Mouse (Mus musculus) liver, adult 2 months (tissue): ENCODE measurements around the gene Mmp24.

Source experiments
- CTCF ChIP-seq: fragments of 200-500 bp; IDR thresholded peaks from 2 replicates; pipeline ENCODE4 v1.5.1; 2011; ENCODE audit warnings: low read depth, low read length, control low read depth
- POLR2A ChIP-seq: fragments of 200-500 bp; IDR thresholded peaks from 2 replicates; pipeline ENCODE4 v1.6.1; 2011; ENCODE audit warnings: low read length, control low read depth; ENCODE audit not compliant: insufficient read depth; ENCODE audit errors: extremely low read depth

GRCm38 (mm10) chr2:155751014-155751786 is 23.9 kb upstream of the Mmp24 start, which contains the start of gene Procr:
- no peak for TF ChIP-seq CTCF
- no peak for TF ChIP-seq POLR2A
